Mouse (Mus musculus): ENCODE data around the gene Qdpr. TPM values are rescaled to one million over a fixed set of nuclear protein-coding genes. Genes with fewer than 3 reads are reported as not detected.

Gene Qdpr
- total and polyA plus RNA-seq, 2 experiments: 491 to 640 TPM

- Histone ChIP-seq H3K9ac (ENCODE audit: low read depth, low read length) (no peak overlapping the region), H3K4me1 (ENCODE audit: control insufficient read depth, insufficient read depth, low read length) (no peaks in the 10 kb centered on the region), H3K79me2 (ENCODE audit: control insufficient read depth, insufficient read depth, low read length) (no peaks in the 10 kb centered on the region), H3K36me3 (ENCODE audit: control insufficient read depth, insufficient read depth, low read length) (peaks cover 4% of the 10 kb centered on the region), H3K27me3 (ENCODE audit: control insufficient read depth, insufficient read depth, low read length) (no peaks in the 10 kb centered on the region), H3K27ac (replicated peaks; ENCODE audit: insufficient read depth, low read depth, low read length) (no peak overlapping the region), H3K4me3 (ENCODE audit: insufficient read depth, low read depth, low read length) (no peak overlapping the region)
- TF ChIP-seq POLR2A (IDR thresholded peaks at IDR 0.05; ENCODE audit: extremely low read depth, insufficient read depth, low read length) (no peak), CTCF (IDR thresholded peaks at IDR 0.05; ENCODE audit: low read depth, low read length) (peak; percentile 80)
- 45% methylated on average over 8 of the region's 8 CpGs for WGBS
- DNase-seq (ENCODE audit: extremely low read depth, low read depth, low spot score): peak; percentile 25
These were observed 25.8 kb downstream of the Qdpr start for GRCm38 (mm10) chr5:45424021-45424886.

GRCm38 (mm10) chr5:45421881-45422844, 27.9 kb downstream of the Qdpr start:
- no peak overlapping the region for H3K4me3 ChIP-seq (ENCODE audit: insufficient read depth, low read depth, low read length)
- no peak overlapping the region for H3K27ac ChIP-seq (replicated peaks; ENCODE audit: insufficient read depth, low read depth, low read length)
- H3K36me3 ChIP-seq (ENCODE audit: control insufficient read depth, insufficient read depth, low read length): no peaks in the 10 kb centered on the region
- no peaks in the 10 kb centered on the region for H3K79me2 ChIP-seq (ENCODE audit: control insufficient read depth, insufficient read depth, low read length)
- DNase-seq (ENCODE audit: extremely low read depth, low read depth, low spot score): no peak
- no peaks in the 10 kb centered on the region for H3K27me3 ChIP-seq (ENCODE audit: control insufficient read depth, insufficient read depth, low read length)
- 54% methylated on average over 12 of the region's 12 CpGs for whole genome bisulfite sequencing
- no peak for TF ChIP-seq POLR2A (IDR thresholded peaks at IDR 0.05; ENCODE audit: extremely low read depth, insufficient read depth, low read length)
- TF ChIP-seq CTCF (IDR thresholded peaks at IDR 0.05; ENCODE audit: low read depth, low read length): no peak
- H3K9ac ChIP-seq (ENCODE audit: low read depth, low read length): no peak overlapping the region
- H3K4me1 ChIP-seq (ENCODE audit: control insufficient read depth, insufficient read depth, low read length): no peaks in the 10 kb centered on the region

GRCm38 (mm10) chr5:45419841-45420638, 30.0 kb downstream of the Qdpr start:
- 83% methylated on average over 10 of the region's 10 CpGs for WGBS
- no peak overlapping the region for H3K4me3 ChIP-seq (ENCODE audit: insufficient read depth, low read depth, low read length)
- no peaks in the 10 kb centered on the region for H3K4me1 ChIP-seq (ENCODE audit: control insufficient read depth, insufficient read depth, low read length)
- no peak overlapping the region for H3K9ac ChIP-seq (ENCODE audit: low read depth, low read length)
- no peak overlapping the region for H3K27ac ChIP-seq (replicated peaks; ENCODE audit: insufficient read depth, low read depth, low read length)
- DNase-seq (ENCODE audit: extremely low read depth, low read depth, low spot score): no peak
- H3K36me3 ChIP-seq (ENCODE audit: control insufficient read depth, insufficient read depth, low read length): no peaks in the 10 kb centered on the region
- peak; percentile 76 for TF ChIP-seq CTCF (IDR thresholded peaks at IDR 0.05; ENCODE audit: low read depth, low read length)
- no peak for TF ChIP-seq POLR2A (IDR thresholded peaks at IDR 0.05; ENCODE audit: extremely low read depth, insufficient read depth, low read length)
- H3K27me3 ChIP-seq (ENCODE audit: control insufficient read depth, insufficient read depth, low read length): no peaks in the 10 kb centered on the region; the same call in 1 of the 2 replicates
- no peaks in the 10 kb centered on the region for H3K79me2 ChIP-seq (ENCODE audit: control insufficient read depth, insufficient read depth, low read length)

GRCm38 (mm10) chr5:45417859-45418443, 32.1 kb downstream of the Qdpr start:
- Histone ChIP-seq H3K4me3 (ENCODE audit: insufficient read depth, low read depth, low read length) (no peak overlapping the region), H3K4me1 (ENCODE audit: control insufficient read depth, insufficient read depth, low read length) (no peaks in the 10 kb centered on the region), H3K9ac (ENCODE audit: low read depth, low read length) (no peak overlapping the region), H3K27ac (replicated peaks; ENCODE audit: insufficient read depth, low read depth, low read length) (no peak overlapping the region), H3K36me3 (ENCODE audit: control insufficient read depth, insufficient read depth, low read length) (no peaks in the 10 kb centered on the region), H3K79me2 (ENCODE audit: control insufficient read depth, insufficient read depth, low read length) (no peaks in the 10 kb centered on the region), H3K27me3 (ENCODE audit: control insufficient read depth, insufficient read depth, low read length) (no peaks in the 10 kb centered on the region; the same call in 1 of the 2 replicates)
- 56% methylated on average over 3 of the region's 3 CpGs for WGBS
- DNase-seq (ENCODE audit: extremely low read depth, low read depth, low spot score): no peak
- TF ChIP-seq POLR2A (IDR thresholded peaks at IDR 0.05; ENCODE audit: extremely low read depth, insufficient read depth, low read length): no peak
- no peak for TF ChIP-seq CTCF (IDR thresholded peaks at IDR 0.05; ENCODE audit: low read depth, low read length)

GRCm38 (mm10) chr5:45416478-45416877, 33.6 kb downstream of the Qdpr start:
- Histone ChIP-seq H3K4me3 (ENCODE audit: insufficient read depth, low read depth, low read length) (no peak overlapping the region), H3K79me2 (ENCODE audit: control insufficient read depth, insufficient read depth, low read length) (no peaks in the 10 kb centered on the region), H3K36me3 (ENCODE audit: control insufficient read depth, insufficient read depth, low read length) (no peaks in the 10 kb centered on the region), H3K27me3 (ENCODE audit: control insufficient read depth, insufficient read depth, low read length) (no peaks in the 10 kb centered on the region; the same call in 1 of the 2 replicates), H3K27ac (replicated peaks; ENCODE audit: insufficient read depth, low read depth, low read length) (no peak overlapping the region), H3K4me1 (ENCODE audit: control insufficient read depth, insufficient read depth, low read length) (no peaks in the 10 kb centered on the region), H3K9ac (ENCODE audit: low read depth, low read length) (no peak overlapping the region)
- no peak for DNase-seq (ENCODE audit: extremely low read depth, low read depth, low spot score)
- 80% methylated on average over 3 of the region's 3 CpGs for WGBS
- TF ChIP-seq CTCF (IDR thresholded peaks at IDR 0.05; ENCODE audit: low read depth, low read length): no peak

Data from liver, adult 2 months (tissue).